Mouse (Mus musculus) liver, postnatal 0 days (tissue): Measurements from ENCODE around the gene 1700028K03Rik.

Experiments used
- CTCF ChIP-seq: sonication (generic); IDR thresholded peaks from 2 replicates; pipeline ENCODE4 v1.5.1; 2016; ENCODE audit warnings: antibody characterized with exemption, low read depth
- EP300 ChIP-seq: IDR thresholded peaks from 2 replicates; pipeline ENCODE4 v1.6.1; 2016; ENCODE audit warnings: antibody characterized with exemption, low read depth, mild to moderate bottlenecking

- TF ChIP-seq CTCF (no peak), EP300 (no peak)
These were observed 27.2 kb upstream of the 1700028K03Rik start, which contains the start of gene Gm42669 for GRCm38 (mm10) chr5:107507321-107507720.
